Mouse (Mus musculus): Measurements from ENCODE around the gene Pdcd1lg2.

Pdcd1lg2 gene

DNA sequence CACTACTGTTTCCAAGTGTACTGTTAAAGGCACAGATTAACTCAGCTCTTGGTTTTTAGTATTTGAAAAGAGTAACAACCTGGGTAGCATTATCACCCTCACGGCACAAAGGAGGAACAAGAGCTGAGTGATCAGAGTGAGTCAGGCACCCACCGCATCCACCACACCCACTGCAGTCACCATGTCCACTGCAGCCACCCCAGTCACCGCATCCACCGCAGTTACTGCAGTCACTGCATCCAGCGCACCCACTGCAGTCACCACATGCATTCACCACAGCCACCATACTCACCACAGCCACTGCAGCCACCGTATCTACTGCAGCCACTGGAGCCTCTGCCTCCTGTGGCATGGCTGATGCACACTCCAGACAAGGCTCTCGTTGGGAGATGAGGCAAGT, 99.1 kb downstream of the Pdcd1lg2 start:
- TF ChIP-seq GATA4 (IDR thresholded peaks at IDR 0.05; ENCODE audit: insufficient replicate concordance, low read length): no peak

DNA sequence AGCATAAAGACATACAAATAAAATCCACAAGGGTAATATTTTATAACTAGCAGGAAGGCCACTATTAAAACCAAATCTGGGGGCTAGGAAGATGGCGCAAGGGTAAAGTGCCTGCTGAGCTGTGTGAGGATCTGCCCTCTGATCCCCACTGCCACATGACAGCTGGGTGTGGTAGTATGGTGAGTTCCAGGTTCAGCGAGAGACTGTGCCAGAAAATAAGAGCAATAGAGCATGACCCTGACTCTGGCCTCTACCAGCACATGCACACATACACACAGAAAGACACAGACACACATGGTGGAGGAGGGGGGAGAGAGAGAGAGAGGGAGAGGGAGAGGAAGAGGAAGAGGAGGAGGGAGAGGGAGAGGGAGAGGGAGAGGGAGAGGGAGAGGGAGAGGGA, 101.1 kb downstream of the Pdcd1lg2 start:
- no peak for TF ChIP-seq GATA4 (IDR thresholded peaks at IDR 0.05; ENCODE audit: insufficient replicate concordance, low read length)

GRCm38 (mm10) chr19:29513111-29513766, 102.5 kb downstream of the Pdcd1lg2 start:
- TF ChIP-seq GATA4 (IDR thresholded peaks at IDR 0.05; ENCODE audit: insufficient replicate concordance, low read length): no peak

GRCm38 (mm10) chr19:29514130-29514529, 103.4 kb downstream of the Pdcd1lg2 start:
- TF ChIP-seq GATA4 (IDR thresholded peaks at IDR 0.05; ENCODE audit: insufficient replicate concordance, low read length): no peak

- no peak for TF ChIP-seq GATA4 (IDR thresholded peaks at IDR 0.05; ENCODE audit: insufficient replicate concordance, low read length)
These were observed 104.7 kb downstream of the Pdcd1lg2 start for GRCm38 (mm10) chr19:29515386-29515785.

DNA sequence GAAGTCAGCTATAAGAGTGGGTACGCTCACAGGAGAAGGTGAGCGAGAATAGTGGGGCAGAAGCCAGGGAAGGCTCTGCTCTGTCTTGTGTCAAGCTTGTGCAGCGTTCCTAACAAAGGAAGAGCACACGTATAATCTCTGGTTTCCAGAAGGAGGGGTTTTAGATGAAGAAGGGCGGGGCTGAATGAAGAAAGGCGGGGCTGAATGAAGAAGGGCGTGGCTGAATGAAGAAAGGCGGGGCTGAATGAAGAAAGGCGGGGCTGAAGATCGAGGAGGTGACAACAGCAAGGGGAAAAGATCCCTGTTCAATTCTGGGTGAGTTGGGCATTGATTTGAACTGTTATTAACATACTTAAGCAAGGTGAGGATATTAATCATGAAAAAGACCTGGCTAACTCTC, 105.3 kb downstream of the Pdcd1lg2 start:
- no peak for TF ChIP-seq GATA4 (IDR thresholded peaks at IDR 0.05; ENCODE audit: insufficient replicate concordance, low read length)

DNA sequence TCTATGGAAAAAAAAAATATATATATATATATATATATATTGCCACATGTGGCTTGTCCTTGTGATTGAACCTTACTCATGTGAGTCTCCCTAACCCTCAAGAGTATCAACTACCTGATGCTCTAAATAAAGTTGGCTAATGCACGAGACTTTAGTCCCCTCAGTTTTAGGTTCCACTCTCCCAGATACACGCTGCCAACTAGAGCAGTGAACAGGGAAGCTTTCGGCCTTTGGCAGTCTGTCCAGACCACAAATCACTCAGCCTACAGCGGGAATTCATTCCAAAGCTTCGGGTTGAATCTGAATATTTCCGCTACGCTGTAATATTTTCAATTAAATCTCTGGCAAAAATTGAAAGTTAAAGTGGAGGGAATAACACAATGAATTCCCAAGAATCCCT, 107.7 kb downstream of the Pdcd1lg2 start:
- TF ChIP-seq GATA4 (IDR thresholded peaks at IDR 0.05; ENCODE audit: insufficient replicate concordance, low read length): no peak

DNA sequence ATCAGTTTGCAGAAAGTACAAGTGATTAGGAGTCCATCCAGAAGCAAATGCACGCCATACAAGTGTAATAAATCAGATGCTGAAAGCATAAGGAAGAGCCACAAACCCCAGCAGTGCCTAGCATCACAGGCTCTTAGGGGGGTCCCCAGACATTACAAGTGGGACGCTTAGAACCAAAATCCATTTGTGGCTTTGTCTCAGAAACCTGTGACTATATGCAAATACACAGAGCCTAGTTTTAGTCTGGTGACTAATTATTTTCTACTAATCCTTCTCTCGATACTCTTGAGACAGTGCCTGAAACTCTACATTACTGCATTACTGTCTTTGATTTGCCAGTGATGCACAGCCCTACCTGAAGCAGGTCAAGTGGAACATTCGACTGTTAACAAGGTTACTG, 108.2 kb downstream of the Pdcd1lg2 start:
- TF ChIP-seq GATA4 (IDR thresholded peaks at IDR 0.05; ENCODE audit: insufficient replicate concordance, low read length): no peak
